Mouse (Mus musculus): Measurements from ENCODE around the gene Uba3. TPM values are rescaled to one million over a fixed set of nuclear protein-coding genes. Genes with fewer than 3 reads are reported as not detected.
A peak's percentile ranks its signal among the peaks of the same experiment; 100 is the strongest.

Uba3 gene
- total RNA-seq, 2 experiments from 2014 or later: 58.8 to 59.4 TPM

GRCm38 (mm10) chr6:97211981-97212380 lies 6.5 kb upstream of the Uba3 start:
- peak; percentile 33 to 52 for DNase-seq (ENCODE audit: low spot score in 2 of 2)

- peak; percentile 26 to 37 for DNase-seq (ENCODE audit: low spot score in 2 of 2)
Measured at GRCm38 (mm10) chr6:97210962-97211601, 5.6 kb upstream of the Uba3 start.

- DNase-seq (ENCODE audit: low spot score in 2 of 2): peak; percentile 80 to 82
Measured at GRCm38 (mm10) chr6:97210191-97210961, 4.9 kb upstream of the Uba3 start, which contains the start of gene Arl6ip5. Gene Arl6ip5 (plus strand): TSS chr6:97210689.

GRCm38 (mm10) chr6:97209751-97210150 lies 4.3 kb upstream of the Uba3 start:
- DNase-seq (ENCODE audit: low spot score in 2 of 2): no peak

GRCm38 (mm10) chr6:97209201-97209600 lies 3.8 kb upstream of the Uba3 start:
- no peak for DNase-seq (ENCODE audit: low spot score in 2 of 2)

- DNase-seq (ENCODE audit: low spot score in 2 of 2): no peak
Measured at GRCm38 (mm10) chr6:97208406-97208805, 3.0 kb upstream of the Uba3 start.

GRCm38 (mm10) chr6:97207085-97207484 lies 1.6 kb upstream of the Uba3 start:
- DNase-seq (ENCODE audit: low spot score in 2 of 2): no peak

- DNase-seq (ENCODE audit: low spot score in 2 of 2): peak; percentile 37 to 47
Measured at GRCm38 (mm10) chr6:97204952-97205351, 495 bp downstream of the Uba3 start.

- no peak for DNase-seq (ENCODE audit: low spot score in 2 of 2)
Measured at GRCm38 (mm10) chr6:97204252-97204869, 1.1 kb downstream of the Uba3 start.

- no peak for DNase-seq (ENCODE audit: low spot score in 2 of 2)
Measured at GRCm38 (mm10) chr6:97202477-97202876, 3.0 kb downstream of the Uba3 start.

GRCm38 (mm10) chr6:97200437-97200836 lies 5.0 kb downstream of the Uba3 start:
- DNase-seq (ENCODE audit: low spot score in 2 of 2): no peak

GRCm38 (mm10) chr6:97179367-97179828 lies 26.0 kb downstream of the Uba3 start:
- no peak for DNase-seq (ENCODE audit: low spot score in 2 of 2)

- peak; percentile 95 for DNase-seq (ENCODE audit: low spot score in 2 of 2)
Measured at GRCm38 (mm10) chr6:97178491-97179366, 26.7 kb downstream of the Uba3 start, which contains the start of gene Tmf1. Gene Tmf1 (minus strand): TSS chr6:97179122.

- DNase-seq (ENCODE audit: low spot score in 2 of 2): no peak
Measured at GRCm38 (mm10) chr6:97175716-97176115, 29.7 kb downstream of the Uba3 start.

- DNase-seq (ENCODE audit: low spot score in 2 of 2): no peak
Measured at GRCm38 (mm10) chr6:97150156-97150555, 55.3 kb downstream of the Uba3 start.

- no peak for DNase-seq (ENCODE audit: low spot score in 2 of 2)
Measured at GRCm38 (mm10) chr6:97149721-97150120, 55.7 kb downstream of the Uba3 start.

- peak; percentile 84 to 85 for DNase-seq (ENCODE audit: low spot score in 2 of 2)
Measured at GRCm38 (mm10) chr6:97148383-97149251, 56.8 kb downstream of the Uba3 start, which contains the start of gene Eogt. Gene Eogt (minus strand): TSS chr6:97149182.

- DNase-seq (ENCODE audit: low spot score in 2 of 2): peak; percentile 66 to 67
Measured at GRCm38 (mm10) chr6:97147755-97148382, 57.6 kb downstream of the Uba3 start.

GRCm38 (mm10) chr6:97145156-97145555 lies 60.3 kb downstream of the Uba3 start:
- DNase-seq (ENCODE audit: low spot score in 2 of 2): peak; percentile 34 to 41
